Mouse (Mus musculus): Measurements from ENCODE around the gene Lpp. TPM values are rescaled to one million over a fixed set of nuclear protein-coding genes. Genes with fewer than 3 reads are reported as not detected.

The Lpp gene
- total RNA-seq, 4 experiments from 2014 or later = 8.3 to 12.0 (median 10.4) TPM

GRCm38 (mm10) chr16:24542864-24543263 is 149.6 kb downstream of the Lpp start:
- DNase-seq (ENCODE audit: low spot score in 2 of 2) = peak in 1 of 2 experiments; percentile 39

- DNase-seq (ENCODE audit: low spot score in 2 of 2) = no peak
Observed at GRCm38 (mm10) chr16:24545366-24545765, 152.1 kb downstream of the Lpp start.

GRCm38 (mm10) chr16:24558458-24558857 is 165.2 kb downstream of the Lpp start:
- no peak for DNase-seq (ENCODE audit: low spot score in 2 of 2)

- no peak for DNase-seq (ENCODE audit: low spot score in 2 of 2)
Observed at GRCm38 (mm10) chr16:24559811-24560210, 166.5 kb downstream of the Lpp start.

- DNase-seq (ENCODE audit: low spot score in 2 of 2) = no peak
Observed at GRCm38 (mm10) chr16:24560998-24561397, 167.7 kb downstream of the Lpp start.

- no peak for DNase-seq (ENCODE audit: low spot score in 2 of 2)
Observed at GRCm38 (mm10) chr16:24561602-24562001, 168.3 kb downstream of the Lpp start.

- no peak for DNase-seq (ENCODE audit: low spot score in 2 of 2)
Observed at GRCm38 (mm10) chr16:24565311-24565710, 172.0 kb downstream of the Lpp start.

GRCm38 (mm10) chr16:24566277-24566676 is 173.0 kb downstream of the Lpp start:
- no peak for DNase-seq (ENCODE audit: low spot score in 2 of 2)

GRCm38 (mm10) chr16:24567562-24567961 is 174.3 kb downstream of the Lpp start:
- no peak for DNase-seq (ENCODE audit: low spot score in 2 of 2)

- DNase-seq (ENCODE audit: low spot score in 2 of 2) = no peak
Observed at GRCm38 (mm10) chr16:24568061-24568460, 174.8 kb downstream of the Lpp start.

GRCm38 (mm10) chr16:24569681-24570080 is 176.4 kb downstream of the Lpp start:
- DNase-seq (ENCODE audit: low spot score in 2 of 2) = peak; percentile 39 to 65

GRCm38 (mm10) chr16:24576999-24577398 is 183.7 kb downstream of the Lpp start:
- no peak for DNase-seq (ENCODE audit: low spot score in 2 of 2)

- no peak for DNase-seq (ENCODE audit: low spot score in 2 of 2)
Observed at GRCm38 (mm10) chr16:24577798-24578197, 184.5 kb downstream of the Lpp start.

- no peak for DNase-seq (ENCODE audit: low spot score in 2 of 2)
Observed at GRCm38 (mm10) chr16:24582847-24583246, 189.5 kb downstream of the Lpp start.

GRCm38 (mm10) chr16:24593535-24593934 is 200.2 kb downstream of the Lpp start:
- DNase-seq (ENCODE audit: low spot score in 2 of 2) = no peak

- DNase-seq (ENCODE audit: low spot score in 2 of 2) = no peak
Observed at GRCm38 (mm10) chr16:24594508-24594907, 201.2 kb downstream of the Lpp start.

- DNase-seq (ENCODE audit: low spot score in 2 of 2) = no peak
Observed at GRCm38 (mm10) chr16:24595493-24595892, 202.2 kb downstream of the Lpp start.

- DNase-seq (ENCODE audit: low spot score in 2 of 2) = no peak
Observed at GRCm38 (mm10) chr16:24598567-24598966, 205.3 kb downstream of the Lpp start.

GRCm38 (mm10) chr16:24599766-24600165 is 206.5 kb downstream of the Lpp start:
- DNase-seq (ENCODE audit: low spot score in 2 of 2) = no peak

- no peak for DNase-seq (ENCODE audit: low spot score in 2 of 2)
Observed at GRCm38 (mm10) chr16:24600260-24600948, 207.1 kb downstream of the Lpp start.

- no peak for DNase-seq (ENCODE audit: low spot score in 2 of 2)
Observed at GRCm38 (mm10) chr16:24603342-24603741, 210.0 kb downstream of the Lpp start.

GRCm38 (mm10) chr16:24607896-24608457 is 214.7 kb downstream of the Lpp start:
- DNase-seq (ENCODE audit: low spot score in 2 of 2) = no peak

- DNase-seq (ENCODE audit: low spot score in 2 of 2) = no peak
Observed at GRCm38 (mm10) chr16:24619458-24619857, 226.2 kb downstream of the Lpp start.
